Mouse (Mus musculus) cortical plate, adult 2 months (tissue): ENCODE data around the gene Tex2.

Experiments used
- CTCF ChIP-seq: fragments of 200-500 bp; IDR thresholded peaks from 2 replicates; pipeline ENCODE4 v1.5.1; 2011; ENCODE audit warnings: mild to moderate bottlenecking, control low read depth, low read length; ENCODE audit not compliant: insufficient read depth; ENCODE audit errors: extremely low read depth
- POLR2A ChIP-seq: fragments of 200-500 bp; IDR thresholded peaks from 2 replicates; pipeline ENCODE4 v1.6.1; 2011; ENCODE audit warnings: mild to moderate bottlenecking, low read length, control low read depth; ENCODE audit not compliant: insufficient read depth; ENCODE audit errors: extremely low read depth

GRCm38 (mm10) chr11:106458540-106458939, 154.7 kb downstream of the Tex2 start:
- TF ChIP-seq POLR2A (no peak), CTCF (no peak)
